Mouse (Mus musculus) left cerebral cortex, postnatal 4 days (tissue): ENCODE data around the gene Grasp. TPM values are rescaled to one million over a fixed set of nuclear protein-coding genes. Genes with fewer than 3 reads are reported as not detected.

Source experiments
- DNase-seq: peaks from one replicate; pipeline ENCODE4 v3.0.0-alpha.2; 2022
- intact Hi-C: fragments of 180-260 bp; cut with DNase I; formaldehyde crosslinking; loops from one replicate; pipeline ENCODE4 v1.15.1; 2025
- total RNA-seq, 2 experiments: library from RNA; stranded (reverse); gene quantifications; 2 replicates each; pipeline ENCODE4 v1.2.3; 2021

Gene Grasp
- total RNA-seq, 2 experiments from 2014 or later: 12.3 to 13.5 TPM

DNA sequence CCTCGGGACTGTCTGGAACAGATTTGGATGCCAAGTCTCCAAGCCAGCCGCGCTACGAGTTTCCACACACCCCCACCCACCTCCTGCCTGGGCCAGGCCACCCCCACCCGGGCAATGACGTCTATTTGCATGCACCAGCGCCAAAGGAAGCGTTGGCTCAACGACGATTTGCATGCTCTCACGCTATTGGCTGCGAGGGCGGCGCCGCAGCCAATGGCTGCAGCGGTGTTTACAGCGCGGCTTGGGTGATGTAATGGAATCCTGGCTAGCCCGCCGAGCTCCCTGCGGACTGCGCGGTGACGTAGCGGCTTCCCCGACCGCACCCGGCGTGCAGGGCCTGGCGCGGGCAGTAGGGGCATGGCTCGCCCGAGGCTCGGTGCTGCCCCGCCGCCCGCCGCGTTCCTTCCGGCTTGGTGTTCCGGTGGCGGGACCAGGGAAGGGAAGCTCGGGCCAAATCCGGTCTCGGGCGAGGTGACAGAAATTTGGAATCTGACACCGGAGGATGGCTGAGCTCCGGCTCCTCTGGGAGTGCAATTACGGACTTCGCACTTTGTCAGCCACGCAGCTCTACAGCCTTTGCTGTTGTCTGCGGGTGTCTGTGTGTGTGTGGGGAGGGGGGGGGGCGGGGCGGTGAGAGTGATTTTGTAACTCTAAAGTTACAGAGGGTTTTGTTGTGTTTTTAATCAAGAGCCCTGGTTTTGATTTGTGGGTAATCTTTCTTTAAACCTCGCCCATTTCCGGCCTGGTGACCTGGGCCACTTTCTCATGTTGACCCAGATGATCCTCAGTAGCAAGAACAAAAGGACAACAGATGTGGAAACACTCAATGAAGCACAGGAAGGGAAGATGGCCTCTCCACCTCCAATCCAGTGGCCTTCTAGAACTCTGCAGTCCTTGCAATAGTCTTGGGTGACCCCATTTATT is 22.5 kb downstream of the Grasp start:
- intact Hi-C loops: no loop called here
- peak; percentile 95 for DNase-seq

DNA sequence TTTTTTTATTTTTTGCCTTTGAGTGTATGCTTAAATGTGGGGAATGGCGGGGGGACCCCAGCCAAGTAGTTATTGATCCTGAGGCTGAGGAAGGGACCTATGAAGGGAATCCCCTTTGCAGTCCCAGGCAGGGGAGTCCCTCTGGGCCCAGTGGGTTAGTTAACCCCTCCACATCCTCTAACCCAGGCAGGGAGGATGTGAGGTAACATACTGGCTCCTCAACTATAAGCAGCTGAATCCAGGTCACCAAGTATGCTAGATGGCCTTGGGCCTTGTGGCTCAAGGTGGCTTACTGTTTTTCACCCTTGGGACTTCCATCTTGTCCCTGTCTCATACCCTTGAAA is 23.1 kb downstream of the Grasp start:
- intact Hi-C loops: no loop called here
- no peak for DNase-seq

DNA sequence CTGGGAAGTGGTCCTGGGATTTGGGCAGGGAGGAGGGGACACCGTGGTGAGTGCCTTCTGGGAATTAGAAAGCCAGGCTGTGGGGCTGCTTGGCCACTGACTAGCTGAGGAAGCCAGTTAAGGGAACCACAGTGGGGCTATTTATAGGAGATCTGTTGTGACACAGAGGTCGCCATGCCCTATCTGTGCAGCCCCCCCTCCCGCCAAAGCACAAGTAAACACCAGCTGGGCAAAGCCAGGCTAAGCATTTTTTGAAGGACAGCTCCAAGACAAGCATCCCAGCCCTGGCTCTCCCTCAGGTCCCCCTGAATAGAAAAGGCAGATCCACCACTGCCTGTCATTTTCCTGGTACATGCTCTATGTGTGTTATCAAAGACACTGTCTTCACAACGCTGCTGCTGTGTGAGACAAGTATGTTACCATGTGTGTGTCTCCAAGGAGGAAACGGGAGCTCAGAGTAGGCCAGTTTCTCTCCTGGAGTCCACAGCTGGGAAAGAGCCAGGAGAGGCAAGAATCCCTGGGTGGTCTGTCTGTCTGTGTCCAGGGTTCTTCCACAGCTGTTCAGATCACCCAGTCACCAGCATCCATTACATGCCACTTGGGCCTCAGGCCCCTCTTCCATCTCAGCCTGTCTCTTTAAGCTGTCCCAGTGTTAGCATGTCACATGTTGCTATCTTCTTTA is 24.2 kb downstream of the Grasp start:
- no peak for DNase-seq
- intact Hi-C loops: no loop called here

DNA sequence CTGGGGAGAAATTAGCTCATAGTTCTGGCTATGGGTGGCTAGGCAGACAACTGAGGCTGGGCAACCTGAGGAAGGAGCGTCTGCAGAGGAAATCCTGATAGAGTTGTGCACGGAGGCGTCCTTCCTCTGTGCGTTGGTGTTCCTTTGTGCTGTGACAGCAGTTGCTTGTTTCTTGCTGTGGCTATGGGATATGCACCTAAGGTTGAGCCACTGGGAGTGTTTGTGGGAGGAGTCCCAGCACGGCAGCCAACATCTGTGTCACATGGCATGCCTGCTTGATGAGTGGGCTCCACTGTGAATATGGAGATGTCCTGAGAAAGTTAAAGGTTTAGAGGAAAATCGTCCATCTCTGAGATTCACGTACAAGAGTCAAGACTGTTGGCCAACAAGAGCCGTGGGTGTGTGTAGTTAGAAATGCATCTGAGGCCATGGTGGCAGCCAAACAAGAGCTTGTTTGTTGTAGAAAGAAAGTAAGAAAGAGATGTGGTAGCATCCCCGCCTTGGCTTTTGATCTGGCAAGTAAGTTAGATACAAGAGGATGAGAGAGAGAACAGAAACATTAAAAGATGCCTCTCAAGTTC is 26.3 kb downstream of the Grasp start:
- no peak for DNase-seq
- intact Hi-C loops: no loop called here

DNA sequence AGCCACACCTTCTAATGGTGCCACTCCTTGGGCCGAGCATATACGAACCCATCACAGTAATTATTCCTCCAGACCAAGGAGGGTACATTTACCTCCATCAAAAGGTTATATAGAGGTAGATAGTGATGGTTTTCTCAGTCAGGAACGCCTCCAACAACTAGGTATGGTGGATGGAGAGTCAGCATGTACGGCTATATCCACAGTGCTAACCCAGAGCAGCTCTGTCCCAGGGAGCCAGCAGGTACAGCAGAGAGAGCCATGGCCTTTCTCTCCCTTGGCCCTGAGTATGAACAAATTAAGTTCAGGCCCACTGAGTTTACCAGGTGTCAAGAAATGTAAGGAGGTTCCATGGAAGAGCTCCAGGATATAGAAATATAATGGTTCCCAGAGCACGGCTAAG is 27.9 kb downstream of the Grasp start:
- DNase-seq: no peak
- intact Hi-C loops: no loop called here

DNA sequence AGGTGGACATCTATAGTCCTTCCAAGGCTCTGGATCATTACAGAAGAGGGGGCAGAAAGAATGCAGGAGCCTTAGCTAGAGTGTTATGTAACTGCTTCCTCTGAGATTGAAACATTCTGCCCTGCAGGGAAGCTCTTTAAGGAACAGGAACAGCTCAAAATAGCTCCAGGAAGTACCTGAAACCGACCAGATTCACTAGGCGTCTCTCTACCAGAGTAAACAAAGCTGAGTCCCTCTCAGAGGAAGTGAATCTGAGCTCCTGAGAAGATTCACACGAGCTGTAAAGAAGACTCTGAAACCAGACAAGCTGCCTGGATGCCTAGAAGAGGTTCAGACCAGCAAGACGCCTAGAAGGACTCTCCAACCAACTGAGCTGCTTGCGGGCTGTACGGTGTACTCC is 28.6 kb downstream of the Grasp start:
- intact Hi-C loops: no loop called here
- no peak for DNase-seq

DNA sequence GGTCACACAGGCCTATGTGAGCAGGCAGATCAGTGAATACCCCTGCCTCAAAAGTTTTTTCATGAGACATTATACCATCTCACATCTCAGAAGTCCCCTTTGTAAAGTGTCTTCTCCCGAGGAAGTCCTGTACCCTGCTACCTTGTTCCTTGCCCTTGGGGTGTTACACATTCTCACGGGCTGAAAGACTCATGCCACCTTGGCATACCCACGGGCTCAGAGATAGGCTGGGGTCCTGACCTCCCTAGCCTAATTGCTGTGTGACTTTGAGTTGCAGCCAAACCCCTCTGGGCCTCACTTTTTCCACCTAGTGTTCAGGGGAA is 29.5 kb downstream of the Grasp start:
- intact Hi-C loops: no loop called here
- DNase-seq: no peak

DNA sequence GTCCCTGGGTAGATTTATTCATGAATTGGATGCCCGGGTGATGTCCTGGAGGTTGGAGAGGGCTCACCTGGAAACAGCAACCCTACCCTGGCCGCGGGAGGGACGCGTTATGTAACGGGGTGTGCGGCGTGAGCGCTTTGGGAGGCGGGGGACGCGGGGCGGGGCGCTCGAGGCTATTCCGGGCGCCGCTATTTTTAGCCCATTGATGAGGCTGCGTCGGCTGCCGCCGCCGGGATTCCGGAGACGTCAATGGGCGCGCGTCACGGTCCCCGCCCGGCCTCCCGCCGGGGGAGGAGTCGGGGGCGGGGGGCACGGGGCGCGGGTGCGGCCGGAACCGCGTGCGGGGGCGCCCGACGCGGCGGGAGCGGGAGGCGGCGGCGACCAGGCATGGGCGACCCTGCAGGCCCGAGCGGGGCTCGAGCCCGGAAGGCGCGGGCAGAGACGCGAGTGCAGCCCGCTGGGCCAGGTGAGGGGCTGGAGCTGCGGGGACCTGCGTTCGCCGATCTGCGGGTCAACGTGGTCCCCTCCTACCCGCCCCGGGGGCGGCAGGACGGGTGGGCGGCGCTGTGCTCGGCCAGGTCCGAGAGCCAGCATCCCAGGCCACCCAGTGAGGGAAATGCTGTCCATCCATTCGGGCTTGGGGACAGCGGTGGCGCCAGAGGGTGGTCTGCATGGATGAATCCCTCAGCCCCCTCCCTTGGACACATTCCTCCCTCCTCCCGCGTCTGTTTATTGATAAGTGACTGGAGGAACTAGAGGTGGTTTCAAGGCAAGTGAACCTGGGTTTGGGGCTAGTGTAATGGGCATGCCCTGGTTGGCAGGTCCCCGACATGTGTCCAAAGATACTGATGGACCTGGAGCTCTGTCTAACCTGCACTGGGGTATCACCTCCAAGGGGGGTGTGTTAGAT is 30.2 kb downstream of the Grasp start, which contains the start of gene Nr4a1:
Gene Nr4a1 (plus strand): TSS at position 384 of the 910 bp plus-strand sequence.
- intact Hi-C loops: no loop called here
- DNase-seq: peak; percentile 42

DNA sequence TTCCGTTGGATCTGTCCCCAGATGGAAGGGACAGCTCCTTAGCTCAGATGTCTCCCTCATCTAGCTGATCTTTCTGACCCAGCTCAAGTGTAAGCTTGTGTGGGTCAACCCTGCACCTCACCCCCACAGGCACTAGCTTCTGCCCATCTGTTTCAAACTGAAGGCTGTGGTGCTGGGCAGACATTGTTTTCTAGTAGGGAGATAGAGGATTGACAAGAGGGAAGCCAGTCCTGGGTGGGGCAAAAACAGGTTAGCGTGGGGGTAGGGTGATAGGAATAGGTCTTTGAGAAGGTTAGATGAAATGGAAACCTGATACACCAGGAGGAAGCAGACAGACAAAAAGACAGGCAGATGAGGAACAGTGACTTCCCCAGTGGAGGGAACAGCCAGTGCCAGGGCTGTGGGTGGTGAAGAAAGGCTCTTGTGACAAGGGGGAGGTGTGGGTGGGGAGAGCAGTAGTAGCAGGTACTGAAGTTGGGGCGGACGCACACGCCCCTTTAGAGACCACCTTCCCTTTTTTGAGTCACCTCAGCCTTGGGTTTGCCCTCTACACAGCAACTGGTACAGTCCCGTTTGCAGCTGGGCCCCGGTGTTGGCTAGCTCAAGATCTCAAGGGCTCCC is 32.0 kb downstream of the Grasp start:
- intact Hi-C loops: no loop called here
- no peak for DNase-seq

DNA sequence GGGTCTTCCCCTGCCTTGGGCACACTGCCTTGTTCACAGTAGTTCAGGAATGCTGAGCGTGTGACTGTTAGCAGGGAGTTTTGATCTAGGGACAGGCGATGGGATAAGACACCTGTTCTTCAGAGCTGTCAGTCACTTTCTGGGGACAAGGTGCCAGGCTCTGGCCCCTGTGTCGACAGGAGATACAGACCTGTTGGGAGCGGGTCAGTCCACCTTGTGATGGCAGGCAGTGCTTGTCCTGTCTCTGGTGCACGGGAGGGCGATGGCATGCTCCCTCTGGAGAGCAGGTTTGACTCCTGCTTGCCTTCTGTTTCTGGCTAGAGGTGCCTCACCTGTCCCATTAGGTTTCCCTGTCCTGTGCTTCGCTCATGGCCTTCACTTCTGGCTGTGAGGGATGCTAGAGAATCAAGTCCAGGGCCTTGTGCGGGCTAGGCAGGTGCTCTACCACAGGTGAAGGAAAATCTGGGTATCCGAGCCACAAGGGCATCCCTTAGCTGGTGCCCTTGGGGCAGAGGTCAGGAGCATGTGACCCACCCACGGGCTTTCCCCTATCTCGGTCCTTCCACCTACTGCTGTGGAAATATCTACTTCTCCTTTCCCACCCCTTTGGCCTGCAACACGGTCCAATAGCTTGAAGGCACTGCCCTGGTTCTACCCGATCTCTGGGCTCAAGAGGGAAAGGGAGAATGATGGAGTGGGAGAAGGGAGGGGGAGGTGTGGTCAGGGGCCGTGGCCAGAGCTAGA is 32.6 kb downstream of the Grasp start:
- no peak for DNase-seq
- intact Hi-C loops: no loop called here

DNA sequence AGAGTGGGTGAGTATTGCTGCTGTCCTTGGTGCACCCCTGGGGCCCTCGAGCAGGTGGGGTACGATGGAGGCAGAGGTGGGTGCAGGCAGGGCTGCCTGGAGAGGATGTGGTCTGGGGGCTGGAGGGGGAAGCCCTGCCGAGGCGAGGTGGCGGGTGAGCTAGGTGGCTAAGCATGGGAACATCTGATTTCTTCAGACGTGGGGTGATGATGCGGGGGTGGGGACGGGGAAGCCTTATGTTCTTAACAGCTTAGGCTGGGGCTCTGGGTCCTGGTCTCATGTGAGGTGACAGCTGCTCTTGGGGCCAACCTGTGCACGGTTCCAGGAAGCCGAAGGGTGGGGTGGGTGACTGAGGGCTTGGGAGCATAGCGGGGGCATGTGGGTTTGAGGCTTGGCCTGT is 34.4 kb downstream of the Grasp start:
- DNase-seq: no peak
- intact Hi-C loops: no loop called here

DNA sequence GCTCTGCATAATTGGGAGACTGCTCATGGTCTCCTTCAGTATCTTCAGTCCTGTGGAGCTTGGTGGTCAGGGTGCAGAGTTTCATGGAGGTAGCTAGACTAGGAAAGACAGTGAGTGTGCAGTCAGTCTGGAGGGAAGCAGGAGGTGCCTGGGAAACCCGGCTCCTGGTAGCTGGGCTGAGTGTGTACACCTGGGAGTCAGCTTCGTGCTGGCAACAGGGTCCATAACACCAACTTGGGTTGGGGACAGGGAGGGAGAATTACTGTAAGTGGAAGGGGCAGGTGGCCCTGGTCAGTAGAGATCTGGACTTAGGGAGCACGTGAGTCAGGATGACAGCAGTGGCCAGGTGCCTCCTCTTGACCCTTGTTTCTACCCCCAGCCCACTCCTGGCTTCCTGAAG is 35.9 kb downstream of the Grasp start:
- no peak for DNase-seq
- intact Hi-C loops: no loop called here

DNA sequence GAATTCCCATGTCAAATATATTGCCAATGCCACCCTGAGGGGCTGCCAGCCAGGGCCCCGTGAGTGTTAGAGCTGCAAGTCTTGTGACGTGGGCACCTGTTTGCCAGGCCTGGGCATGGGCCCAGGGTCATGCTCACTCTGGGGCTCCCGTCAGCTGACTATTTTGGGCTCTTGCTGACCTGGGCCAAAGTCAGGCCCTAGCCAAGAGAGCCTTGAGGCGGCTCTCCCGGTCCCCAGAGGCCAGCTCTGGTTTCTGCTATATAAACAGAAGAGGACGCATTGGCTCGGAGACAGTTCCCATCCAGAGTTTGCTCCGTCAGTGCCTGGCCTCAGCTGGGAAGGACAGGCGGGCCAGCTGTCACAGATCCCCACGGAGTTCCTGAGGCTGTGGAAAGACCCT is 36.4 kb downstream of the Grasp start:
- intact Hi-C loops: no loop called here
- DNase-seq: peak; percentile 33

DNA sequence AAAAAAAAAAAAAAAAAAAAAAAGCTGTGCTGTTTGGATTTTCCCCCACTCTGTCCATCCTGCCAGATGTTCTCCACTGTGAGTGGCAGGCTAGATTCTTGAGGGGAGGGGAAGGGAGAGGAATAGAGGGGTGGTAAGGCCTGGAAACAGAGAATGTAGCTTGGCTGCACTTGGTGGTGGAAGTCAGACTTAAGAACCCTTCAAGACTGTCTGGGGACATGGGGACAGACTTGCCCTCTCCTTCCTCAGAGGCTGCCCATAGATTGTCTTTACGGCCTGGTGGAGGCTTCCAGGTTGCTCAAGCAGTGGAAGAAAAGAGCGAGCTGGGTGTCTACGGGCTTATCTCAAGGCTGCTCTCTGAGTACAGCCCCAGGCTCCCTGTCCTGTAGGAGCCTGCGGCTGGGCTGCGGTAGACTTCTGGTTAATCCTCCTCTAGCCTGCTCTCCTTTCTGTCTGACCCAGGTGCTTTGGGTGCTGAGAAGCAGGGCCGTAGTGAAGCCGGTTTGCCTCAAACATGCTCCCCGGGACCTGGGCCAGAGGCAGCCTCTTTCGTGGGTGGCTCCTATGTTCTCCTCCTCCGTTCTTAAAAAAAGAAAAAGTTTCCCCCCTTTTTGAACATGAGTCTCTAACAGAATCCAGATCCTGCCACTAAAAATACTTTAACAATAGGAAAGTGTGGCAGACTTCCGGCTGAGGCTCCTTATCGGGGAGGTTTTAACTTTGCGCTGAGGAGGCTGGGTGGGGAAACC is 37.1 kb downstream of the Grasp start:
- intact Hi-C loops: no loop called here
- no peak for DNase-seq

DNA sequence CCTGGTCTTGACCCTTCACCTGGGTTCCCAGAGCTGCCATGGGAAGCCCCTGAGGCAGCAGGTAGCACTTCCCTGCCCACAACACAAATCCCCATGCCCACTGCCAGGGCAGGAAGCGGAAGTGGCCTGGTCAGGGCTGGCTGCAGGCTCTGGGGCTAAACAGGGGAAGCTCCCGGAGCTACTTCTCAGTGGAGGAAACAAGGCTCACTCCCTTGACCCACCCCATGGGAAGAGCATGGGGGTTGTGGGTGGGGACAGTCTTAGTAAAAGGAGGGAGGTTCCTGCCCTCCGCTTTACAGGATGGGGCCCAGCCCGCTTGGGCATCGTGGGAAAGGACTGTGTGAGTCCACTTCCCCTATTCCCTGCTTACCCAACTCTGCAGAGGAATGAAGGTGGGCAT is 38.5 kb downstream of the Grasp start:
- intact Hi-C loops: no loop called here

DNA sequence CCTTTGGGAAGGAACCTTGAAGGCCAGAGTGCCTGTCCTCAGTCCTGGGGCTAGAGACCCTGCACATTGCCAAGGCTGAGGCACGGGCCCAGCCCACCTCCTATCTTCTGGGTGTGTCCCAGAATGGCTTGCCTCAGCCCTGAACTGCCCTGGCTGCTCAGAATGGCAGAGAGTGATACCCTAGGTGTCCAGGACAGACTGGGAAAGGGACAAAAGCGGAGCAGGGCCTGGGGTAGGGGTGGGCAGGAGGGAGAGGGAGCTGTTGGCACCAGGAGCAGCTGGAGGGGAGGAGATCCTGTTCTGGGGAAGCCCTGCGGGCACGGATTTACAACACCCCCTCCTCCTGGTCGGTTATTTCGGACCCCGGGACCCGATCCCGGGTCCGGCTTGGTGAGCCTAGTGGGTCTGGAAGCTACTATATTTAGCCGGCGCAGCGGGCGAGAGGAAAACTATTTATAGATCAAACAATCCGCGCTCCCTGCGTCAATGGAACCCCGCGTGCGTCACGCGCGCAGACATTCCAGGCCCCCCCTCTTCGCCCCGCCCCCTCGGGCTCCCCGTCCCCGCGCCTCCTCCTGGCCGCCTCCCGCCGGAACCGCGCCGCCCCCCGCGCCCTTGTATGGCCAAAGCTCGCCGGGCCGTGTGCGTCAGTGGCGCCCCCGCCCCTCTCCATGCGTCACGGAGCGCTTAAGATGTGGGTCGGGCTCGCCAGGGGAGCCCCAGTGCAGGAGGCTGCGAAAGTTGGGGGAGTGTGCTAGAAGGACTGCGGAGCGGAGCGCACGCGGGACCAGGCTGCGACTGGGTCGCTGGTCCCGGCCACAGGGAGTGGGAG is 42.4 kb downstream of the Grasp start:
- DNase-seq: peak; percentile 76
- intact Hi-C loops: no loop called here

More for the DNA sequence above, 38.5 kb downstream of the Grasp start:
- DNase-seq: no peak

DNA sequence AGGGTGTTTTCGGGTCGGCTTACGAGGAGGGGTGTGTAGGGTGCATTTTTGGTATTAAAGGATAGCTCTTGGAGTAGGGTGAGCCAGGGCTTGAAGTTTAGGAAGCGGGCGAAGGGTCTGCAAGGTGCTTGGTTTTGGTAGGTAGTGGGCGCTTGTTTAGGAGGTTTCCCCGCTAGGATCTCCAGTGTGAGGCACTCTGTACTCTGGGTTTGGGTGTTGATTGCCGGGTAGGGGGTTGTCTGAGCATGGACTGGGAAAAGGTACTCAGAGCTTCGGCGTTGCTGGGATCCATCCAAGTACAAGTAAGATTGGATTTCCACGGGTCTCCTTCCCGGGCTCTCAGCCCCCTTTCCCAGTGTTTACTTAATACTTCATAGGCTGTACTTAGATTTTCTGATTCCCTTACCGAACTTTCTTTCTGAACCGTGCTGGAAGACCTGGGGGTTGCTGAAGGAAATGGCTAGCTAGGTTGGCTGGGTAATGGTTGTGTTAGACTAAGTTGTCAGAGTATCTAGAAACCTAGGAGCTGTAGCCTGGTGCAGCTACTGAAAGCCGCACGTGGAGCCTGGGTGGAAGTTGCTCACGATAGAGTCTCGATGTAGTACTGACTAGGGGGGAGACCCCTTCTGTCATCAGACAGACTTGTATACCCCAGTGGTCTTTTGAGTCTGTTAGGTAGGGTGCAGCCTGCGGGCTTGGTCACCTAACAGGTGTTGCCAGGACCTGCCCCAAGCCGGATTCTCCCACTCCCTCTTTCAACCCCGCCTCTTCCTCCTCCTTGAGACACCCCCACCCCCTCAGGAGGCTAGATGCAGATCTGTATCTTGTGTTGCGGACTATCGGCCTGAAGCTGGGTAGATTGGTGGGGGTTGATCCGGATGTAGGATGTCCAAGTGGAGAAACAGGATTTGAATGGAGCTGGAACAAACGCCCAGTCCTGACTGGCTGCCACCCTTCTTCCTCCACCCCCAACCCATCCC is 43.4 kb downstream of the Grasp start:
- no peak for DNase-seq
- intact Hi-C loops: no loop called here
